Mouse (Mus musculus) liver, embryonic 15.5 days (tissue): ENCODE measurements around the gene Dennd1a. TPM values are rescaled to one million over a fixed set of nuclear protein-coding genes. Genes with fewer than 3 reads are reported as not detected.

ENCODE experiments used
- ATAC-seq: fragments of 200-750 bp; cut with Nextera tagmentation; 2 replicates; pipeline ENCODE4 v1.8.0; 2017; ENCODE audit warnings: moderate number of reproducible peaks, mild to moderate bottlenecking, moderate library complexity; ENCODE audit not compliant: insufficient read depth
- H3K27ac ChIP-seq: fragments of 300-500 bp; sonication (generic); replicated peaks from 2 replicates; pipeline ENCODE4 v1.5.1; 2015; ENCODE audit warnings: mild to moderate bottlenecking, inconsistent platforms
- H3K27me3 ChIP-seq: fragments of 300-500 bp; sonication (generic); 2 replicates; pipeline ENCODE4 v1.6.1; 2015; ENCODE audit warnings: mild to moderate bottlenecking, inconsistent platforms
- H3K36me3 ChIP-seq: fragments of 300-500 bp; sonication (generic); replicated peaks from 2 replicates; pipeline ENCODE4 v1.6.1; 2015; ENCODE audit warnings: moderate library complexity, mild to moderate bottlenecking, inconsistent platforms
- H3K4me1 ChIP-seq: fragments of 300-500 bp; sonication (generic); replicated peaks from 2 replicates; pipeline ENCODE4 v1.6.1; 2015; ENCODE audit warnings: inconsistent platforms
- H3K4me2 ChIP-seq: fragments of 300-500 bp; sonication (generic); 2 replicates; pipeline ENCODE4 v1.6.1; 2015; ENCODE audit warnings: moderate library complexity, mild to moderate bottlenecking, inconsistent platforms
- H3K4me3 ChIP-seq: fragments of 300-500 bp; sonication (generic); replicated peaks from 2 replicates; pipeline ENCODE4 v1.5.1; 2015; ENCODE audit warnings: mild to moderate bottlenecking, inconsistent platforms
- H3K9ac ChIP-seq: fragments of 300-500 bp; sonication (generic); 2 replicates; pipeline ENCODE4 v1.6.1; 2015; ENCODE audit warnings: moderate library complexity, mild to moderate bottlenecking, inconsistent platforms
- H3K9me3 ChIP-seq: fragments of 300-500 bp; sonication (generic); replicated peaks from 2 replicates; pipeline ENCODE4 v1.6.1; 2016; ENCODE audit warnings: inconsistent platforms
- WGBS: fragments of 180-500 bp; shearing (Covaris S2); methylation state at CpG from one replicate; pipeline ENCODE4 v1.1.7; 2015; ENCODE audit warnings: mixed read lengths; ENCODE audit not compliant: insufficient replicate concordance; 5-methylcytosine and 5-hydroxymethylcytosine counted together
- polyA plus RNA-seq: library from polyadenylated mRNA; unstranded; fragments of >200 nt; fragmentation: Nextera tagmentation; extraction: Ambion mirVana; gene quantifications from 2 replicates; pipeline ENCODE4 v1.2.1, GENCODE M21; 2015

Gene Dennd1a
- polyA plus RNA-seq, 1 experiment from 2014 or later = 9.9 TPM

- ATAC-seq = no peak
- H3K9ac ChIP-seq = no peak overlapping the region
- no peak overlapping the region for H3K4me2 ChIP-seq
- no peaks in the 10 kb centered on the region for H3K36me3 ChIP-seq
- no peak overlapping the region for H3K4me3 ChIP-seq
- peaks cover 17% of the 10 kb centered on the region for H3K4me1 ChIP-seq
- H3K27ac ChIP-seq = no peak overlapping the region
- WGBS = 69% methylated on average over 3 of the region's 3 CpGs
- no peaks in the 10 kb centered on the region for H3K9me3 ChIP-seq
- H3K27me3 ChIP-seq = no peaks in the 10 kb centered on the region
These were observed 147.7 kb downstream of the Dennd1a start for GRCm38 (mm10) chr2:38139536-38139935.

GRCm38 (mm10) chr2:38137086-38137485 lies 150.1 kb downstream of the Dennd1a start:
- no peak overlapping the region for H3K9ac ChIP-seq
- H3K9me3 ChIP-seq = no peaks in the 10 kb centered on the region
- no peak for ATAC-seq
- no peak overlapping the region for H3K4me2 ChIP-seq
- H3K36me3 ChIP-seq = no peaks in the 10 kb centered on the region
- H3K4me1 ChIP-seq = peaks cover 23% of the 10 kb centered on the region
- no peak overlapping the region for H3K4me3 ChIP-seq
- 74% methylated on average over 5 of the region's 5 CpGs for WGBS
- no peak overlapping the region for H3K27ac ChIP-seq
- H3K27me3 ChIP-seq = no peaks in the 10 kb centered on the region

GRCm38 (mm10) chr2:38135427-38135826 lies 151.8 kb downstream of the Dennd1a start:
- H3K4me1 ChIP-seq = peaks cover 39% of the 10 kb centered on the region
- H3K36me3 ChIP-seq = no peaks in the 10 kb centered on the region
- no peaks in the 10 kb centered on the region for H3K9me3 ChIP-seq
- H3K27ac ChIP-seq = no peak overlapping the region
- no peak overlapping the region for H3K9ac ChIP-seq
- no peak overlapping the region for H3K4me2 ChIP-seq
- H3K4me3 ChIP-seq = no peak overlapping the region
- no peak for ATAC-seq
- no peaks in the 10 kb centered on the region for H3K27me3 ChIP-seq
- WGBS = 68% methylated on average over 3 of the region's 3 CpGs

GRCm38 (mm10) chr2:38133036-38133825 lies 154.0 kb downstream of the Dennd1a start:
- no peaks in the 10 kb centered on the region for H3K9me3 ChIP-seq
- WGBS = 52% methylated on average over 5 of the region's 5 CpGs
- no peak overlapping the region for H3K4me3 ChIP-seq
- H3K36me3 ChIP-seq = no peaks in the 10 kb centered on the region
- no peaks in the 10 kb centered on the region for H3K27me3 ChIP-seq
- no peak overlapping the region for H3K9ac ChIP-seq
- no peak for ATAC-seq
- H3K4me1 ChIP-seq = peaks cover 49% of the 10 kb centered on the region
- no peak overlapping the region for H3K4me2 ChIP-seq
- H3K27ac ChIP-seq = peak overlapping the region; percentile 77

GRCm38 (mm10) chr2:38132233-38132822 lies 154.9 kb downstream of the Dennd1a start:
- Histone ChIP-seq H3K36me3 (no peaks in the 10 kb centered on the region), H3K9ac (no peak overlapping the region), H3K27ac (peak overlapping the region; percentile 77), H3K4me2 (peak overlapping the region; percentile 32), H3K4me3 (no peak overlapping the region), H3K9me3 (no peaks in the 10 kb centered on the region), H3K27me3 (no peaks in the 10 kb centered on the region), H3K4me1 (peaks cover 52% of the 10 kb centered on the region)
- WGBS = 26% methylated on average over 1 of the region's 1 CpGs
- peak; percentile 87 for ATAC-seq

- Histone ChIP-seq H3K4me2 (no peak overlapping the region), H3K9me3 (no peaks in the 10 kb centered on the region), H3K4me3 (no peak overlapping the region), H3K36me3 (no peaks in the 10 kb centered on the region), H3K27me3 (no peaks in the 10 kb centered on the region), H3K4me1 (peaks cover 59% of the 10 kb centered on the region), H3K9ac (no peak overlapping the region), H3K27ac (peak overlapping the region; percentile 77)
- ATAC-seq = no peak
- 32% methylated on average over 1 of the region's 1 CpGs for WGBS
These were observed 155.7 kb downstream of the Dennd1a start for GRCm38 (mm10) chr2:38131538-38131937.

- WGBS = 76% methylated on average over 6 of the region's 6 CpGs
- ATAC-seq = no peak
- Histone ChIP-seq H3K36me3 (no peaks in the 10 kb centered on the region), H3K4me2 (no peak overlapping the region), H3K9me3 (no peaks in the 10 kb centered on the region), H3K4me1 (peaks cover 73% of the 10 kb centered on the region), H3K9ac (no peak overlapping the region), H3K27ac (peak overlapping the region; percentile 41; the same call in 1 of the 2 replicates), H3K27me3 (no peaks in the 10 kb centered on the region), H3K4me3 (no peak overlapping the region)
These were observed 157.0 kb downstream of the Dennd1a start for GRCm38 (mm10) chr2:38129961-38130802.

GRCm38 (mm10) chr2:38126383-38126732 lies 160.8 kb downstream of the Dennd1a start:
- peak overlapping the region; percentile 82 for H3K27ac ChIP-seq
- peak overlapping the region; percentile 30; the same call in 1 of the 2 replicates for H3K9ac ChIP-seq
- no peaks in the 10 kb centered on the region for H3K9me3 ChIP-seq
- 0 out of 2 replicates have a peak, but pooled peaks cover 4% of the 10 kb centered on the region for H3K36me3 ChIP-seq
- 5% methylated on average over 3 of the region's 3 CpGs for WGBS
- ATAC-seq = peak; percentile 87
- peak overlapping the region; percentile 57 for H3K4me2 ChIP-seq
- H3K4me3 ChIP-seq = no peak overlapping the region
- H3K4me1 ChIP-seq = peaks cover 54% of the 10 kb centered on the region
- no peaks in the 10 kb centered on the region for H3K27me3 ChIP-seq

- H3K36me3 ChIP-seq = 0 out of 2 replicates have a peak, but pooled peaks cover 4% of the 10 kb centered on the region
- H3K9me3 ChIP-seq = no peaks in the 10 kb centered on the region
- no peak overlapping the region for H3K4me3 ChIP-seq
- H3K4me2 ChIP-seq = peak overlapping the region; percentile 57
- peaks cover 49% of the 10 kb centered on the region for H3K4me1 ChIP-seq
- ATAC-seq = peak; percentile 88
- no peaks in the 10 kb centered on the region for H3K27me3 ChIP-seq
- H3K27ac ChIP-seq = peak overlapping the region; percentile 82
- no peak overlapping the region for H3K9ac ChIP-seq
- 38% methylated on average over 5 of the region's 5 CpGs for WGBS
These were observed 161.4 kb downstream of the Dennd1a start for GRCm38 (mm10) chr2:38125671-38126382.

GRCm38 (mm10) chr2:38124727-38125126 lies 162.5 kb downstream of the Dennd1a start:
- 72% methylated on average over 1 of the region's 1 CpGs for WGBS
- Histone ChIP-seq H3K27me3 (no peaks in the 10 kb centered on the region), H3K4me3 (no peak overlapping the region), H3K27ac (0 out of 2 replicates have a peak overlapping the region, but pooled peaks have one; percentile 82), H3K9ac (no peak overlapping the region), H3K4me2 (no peak overlapping the region), H3K4me1 (peaks cover 40% of the 10 kb centered on the region), H3K36me3 (0 out of 2 replicates have a peak, but pooled peaks cover 4% of the 10 kb centered on the region), H3K9me3 (no peaks in the 10 kb centered on the region)
- ATAC-seq = no peak
